Mouse (Mus musculus) retina, postnatal 7 days (tissue): ENCODE results near the gene Lrrc4c.

Source experiments
- DNase-seq: peaks from one replicate; pipeline ENCODE4 v3.0.0-alpha.2; 2012; ENCODE audit warnings: low read depth, low spot score

The Lrrc4c gene

DNA sequence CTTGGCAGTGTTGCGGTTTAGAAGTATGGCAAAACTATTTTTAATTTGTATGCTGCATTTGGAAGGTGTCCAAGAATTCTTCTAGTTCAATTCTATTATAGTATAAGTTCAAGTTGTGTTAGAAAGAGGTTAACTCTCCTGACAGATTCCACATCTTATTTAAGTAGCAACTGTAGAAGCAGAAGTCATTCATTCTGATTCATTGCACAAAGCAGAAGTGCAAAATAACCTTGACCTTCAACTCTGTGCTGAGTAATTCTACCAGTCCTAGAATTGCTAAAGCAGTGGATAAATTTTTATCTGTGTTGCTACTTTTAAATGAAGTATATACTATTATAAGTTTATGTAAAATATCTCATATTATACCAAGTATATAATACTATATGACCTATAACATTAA, 916.1 kb downstream of the Lrrc4c start:
- DNase-seq, result no peak

DNA sequence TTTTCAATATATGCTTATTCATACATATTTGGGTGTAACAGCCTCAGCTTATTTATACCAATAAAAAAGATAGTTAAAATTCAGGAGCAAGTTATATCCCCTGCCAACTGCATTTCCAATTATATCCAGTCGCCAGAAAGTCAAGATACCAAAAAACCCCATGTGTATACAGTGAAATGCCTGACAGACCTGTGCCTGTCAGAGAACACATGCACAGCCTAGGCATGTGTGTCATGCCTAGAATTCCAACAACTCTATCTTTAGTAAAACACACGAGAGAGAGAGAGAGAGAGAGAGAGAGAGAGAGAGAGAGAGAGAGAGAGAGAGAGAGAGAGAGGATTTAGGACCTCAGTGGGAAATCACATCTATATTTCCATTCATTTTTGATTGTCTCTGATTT, 956.7 kb downstream of the Lrrc4c start:
- DNase-seq, result no peak

DNA sequence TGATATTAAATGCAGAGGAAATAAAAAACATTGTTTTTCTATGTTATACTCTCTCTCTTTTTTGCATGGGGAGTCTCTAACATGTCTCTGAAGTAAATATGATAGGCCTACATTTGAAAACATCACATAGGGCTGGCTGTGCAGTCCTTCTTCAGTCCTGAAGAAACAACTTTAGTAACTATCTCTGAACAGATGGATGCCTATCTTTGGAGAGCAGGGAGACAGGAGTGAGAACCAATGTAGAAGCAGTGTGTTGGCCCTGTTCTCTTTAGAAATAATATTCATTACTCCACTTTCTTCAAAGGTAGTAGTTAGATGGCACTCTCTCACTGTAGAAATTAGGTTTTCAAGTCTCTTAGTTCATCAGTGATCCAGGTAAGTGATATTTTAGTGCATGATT, 967.0 kb downstream of the Lrrc4c start:
- no peak for DNase-seq

GRCm38 (mm10) chr2:97294216-97294615, 976.2 kb downstream of the Lrrc4c start:
- no peak for DNase-seq

- DNase-seq, result peak; percentile 28
Measured at GRCm38 (mm10) chr2:97299704-97300103, 981.7 kb downstream of the Lrrc4c start.

- no peak for DNase-seq
Measured at GRCm38 (mm10) chr2:97318008-97318407, 1000.0 kb downstream of the Lrrc4c start.

DNA sequence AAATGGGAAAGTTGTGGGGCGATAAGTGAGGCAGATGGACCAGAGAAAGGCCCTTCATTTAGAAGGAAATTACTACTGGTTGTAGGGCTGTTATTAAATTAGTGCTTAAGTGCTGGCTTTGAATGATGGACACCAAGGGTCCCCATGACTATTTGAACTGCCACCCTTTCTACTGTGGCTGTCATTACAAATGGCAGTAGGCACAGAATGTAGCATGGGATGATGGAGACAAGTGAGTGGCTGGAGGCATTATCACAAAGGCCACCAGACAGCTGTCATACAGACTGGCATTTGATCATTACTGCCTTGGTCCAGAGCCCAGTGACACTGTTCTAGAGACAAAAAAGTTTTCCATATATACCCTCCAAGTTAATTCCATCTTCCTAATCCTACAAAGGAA, 1000.6 kb downstream of the Lrrc4c start:
- no peak for DNase-seq

DNA sequence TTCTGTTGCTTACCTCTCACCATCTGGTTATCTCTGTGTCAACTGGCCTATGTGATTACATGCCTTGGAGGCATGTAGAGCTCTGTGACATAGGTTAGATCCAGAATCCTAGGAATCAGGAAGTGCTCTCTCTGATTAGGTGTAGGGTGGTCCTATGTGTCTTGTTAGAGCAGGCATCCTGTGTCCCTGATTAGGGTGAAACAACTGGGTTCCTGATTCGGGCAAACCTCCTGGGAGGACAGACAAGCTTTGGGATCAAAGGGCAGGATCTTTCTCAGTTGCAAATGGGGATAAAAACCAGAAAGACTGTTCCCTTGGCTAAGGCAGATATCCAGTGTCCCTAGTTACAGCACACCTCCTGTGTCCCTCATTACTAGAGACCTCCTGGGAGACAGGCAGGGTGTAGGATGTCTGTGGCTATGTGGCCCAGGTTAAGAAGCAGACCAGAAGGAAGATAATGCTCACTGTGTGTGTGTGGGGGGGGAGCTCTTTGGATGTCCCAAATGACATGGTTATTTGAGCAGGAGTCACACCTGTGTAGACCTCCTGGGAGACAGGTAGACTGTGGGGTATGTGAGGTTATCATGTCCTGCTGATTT, 1014.2 kb downstream of the Lrrc4c start:
- no peak for DNase-seq

DNA sequence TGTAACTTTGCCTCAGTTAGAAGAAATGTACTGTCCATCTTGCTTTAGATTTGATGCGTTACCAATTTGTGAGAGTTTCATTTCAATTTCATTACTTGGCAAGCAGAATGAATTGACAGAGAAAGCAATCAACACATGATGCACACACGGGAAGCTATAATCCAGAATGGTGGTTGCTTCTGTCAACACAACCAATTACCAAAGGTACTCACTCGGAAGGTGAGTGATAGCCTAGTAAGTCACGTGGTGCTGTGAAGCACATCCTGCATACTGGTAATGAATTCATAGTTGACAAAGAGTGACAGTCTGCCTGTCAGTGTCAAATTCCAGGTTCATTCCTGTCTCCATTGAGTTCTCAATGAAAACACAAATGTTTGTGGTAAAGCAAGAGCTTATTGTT, 1021.7 kb downstream of the Lrrc4c start:
- DNase-seq, result no peak

DNA sequence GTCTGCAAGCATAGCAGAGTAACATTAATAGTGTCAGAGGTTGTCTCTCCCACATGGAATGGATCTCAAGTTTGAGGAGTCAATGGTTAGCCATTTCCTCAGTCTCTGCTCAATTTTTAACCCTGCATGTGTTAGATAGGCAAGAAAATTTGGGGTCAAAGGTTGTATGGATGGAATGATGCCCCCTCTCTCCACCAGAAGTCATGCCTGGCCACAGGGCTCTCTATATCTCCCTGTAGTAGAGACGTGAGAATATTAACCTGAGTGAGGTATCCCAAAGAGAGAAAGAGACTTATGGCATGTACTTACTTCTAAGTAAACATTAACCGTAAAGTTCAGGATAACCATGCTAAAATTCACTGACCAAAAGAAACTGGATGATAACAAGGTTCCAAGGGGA, 1043.3 kb downstream of the Lrrc4c start:
- no peak for DNase-seq

- no peak for DNase-seq
Measured at GRCm38 (mm10) chr2:97369978-97370377, 1052.0 kb downstream of the Lrrc4c start.

DNA sequence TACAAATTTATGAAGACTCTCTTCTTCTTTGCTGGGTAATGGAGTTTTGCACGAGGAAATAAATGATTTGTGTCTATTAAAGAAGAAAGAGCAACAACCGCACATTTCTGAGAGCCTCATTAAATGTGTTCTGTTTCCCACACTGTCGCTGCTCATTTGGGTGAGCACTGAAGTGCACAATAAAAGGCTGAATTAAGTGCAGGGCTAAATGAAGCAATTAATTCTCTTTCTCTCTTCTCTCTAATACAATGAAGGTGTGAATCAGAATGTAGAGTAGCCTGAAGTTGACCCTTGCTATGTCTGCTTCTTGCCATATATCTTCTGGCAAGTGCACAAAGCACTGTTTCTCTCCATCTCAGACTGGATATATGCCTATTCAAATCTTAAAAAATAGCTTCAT, 1073.5 kb downstream of the Lrrc4c start:
- no peak for DNase-seq

GRCm38 (mm10) chr2:97391876-97392275, 1073.9 kb downstream of the Lrrc4c start:
- DNase-seq, result no peak

- no peak for DNase-seq
Measured at GRCm38 (mm10) chr2:97413066-97413465, 1095.1 kb downstream of the Lrrc4c start.

DNA sequence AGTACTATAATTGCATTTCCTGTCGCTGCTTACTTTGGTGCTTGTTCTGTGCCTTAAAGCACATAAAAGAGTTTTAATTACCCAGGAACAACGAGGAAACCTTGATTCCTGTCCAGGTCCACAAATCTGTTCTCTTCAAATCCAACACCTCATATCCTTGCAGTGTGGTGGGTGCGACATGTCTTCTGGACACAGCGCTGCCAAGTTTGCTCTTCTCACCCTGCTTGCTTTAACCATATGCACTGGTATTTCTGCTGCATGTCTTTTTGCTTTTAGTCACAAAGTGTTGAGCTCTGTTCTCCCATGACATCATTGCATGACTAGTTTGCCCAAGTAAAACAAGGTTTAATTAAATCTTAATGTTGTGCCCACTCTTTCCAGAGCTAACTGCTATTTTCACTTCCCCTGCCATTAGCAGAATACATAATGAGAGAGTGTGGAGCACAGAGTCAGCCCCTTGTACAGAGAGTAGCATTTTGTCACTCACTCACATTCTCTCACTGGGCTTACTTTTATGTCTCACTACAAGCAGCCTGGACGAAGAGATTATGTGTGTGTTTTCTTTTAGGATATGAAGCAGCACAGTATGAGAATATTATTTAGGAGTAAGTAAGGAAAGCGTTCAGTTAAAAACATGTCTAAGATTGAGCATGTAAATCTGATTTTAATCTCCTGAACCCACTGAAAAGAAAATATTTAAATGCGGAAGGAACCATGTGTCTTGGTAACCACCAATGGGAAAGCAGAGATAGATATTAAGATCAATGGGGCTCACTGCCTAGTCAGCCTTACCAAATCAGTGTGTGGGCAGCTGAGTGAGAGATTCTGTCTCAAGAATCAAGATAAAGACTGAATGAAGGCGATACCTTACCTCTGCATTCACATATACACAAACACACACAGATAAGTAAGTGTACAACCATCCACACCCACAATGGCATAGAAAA, 1096.7 kb downstream of the Lrrc4c start:
- no peak for DNase-seq

DNA sequence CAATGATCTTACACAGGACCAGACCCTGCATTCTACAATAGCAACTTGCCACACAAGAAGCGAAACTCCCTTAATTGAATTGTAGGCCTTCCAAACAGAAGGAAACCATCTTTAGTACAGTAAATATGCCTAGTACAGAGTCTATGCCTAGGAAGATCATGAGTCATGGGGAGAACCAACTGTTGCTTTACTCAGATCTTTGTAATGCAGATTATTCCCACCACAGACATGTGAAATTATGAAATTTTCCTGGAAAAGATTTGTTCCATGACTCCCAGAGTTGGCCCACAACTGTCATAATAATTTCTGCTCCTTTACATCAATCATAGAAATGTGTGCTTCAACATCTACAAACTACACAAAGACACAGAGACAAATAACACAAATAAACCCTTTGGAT, 1116.2 kb downstream of the Lrrc4c start:
- no peak for DNase-seq

GRCm38 (mm10) chr2:97435616-97436015, 1117.6 kb downstream of the Lrrc4c start:
- DNase-seq, result no peak

DNA sequence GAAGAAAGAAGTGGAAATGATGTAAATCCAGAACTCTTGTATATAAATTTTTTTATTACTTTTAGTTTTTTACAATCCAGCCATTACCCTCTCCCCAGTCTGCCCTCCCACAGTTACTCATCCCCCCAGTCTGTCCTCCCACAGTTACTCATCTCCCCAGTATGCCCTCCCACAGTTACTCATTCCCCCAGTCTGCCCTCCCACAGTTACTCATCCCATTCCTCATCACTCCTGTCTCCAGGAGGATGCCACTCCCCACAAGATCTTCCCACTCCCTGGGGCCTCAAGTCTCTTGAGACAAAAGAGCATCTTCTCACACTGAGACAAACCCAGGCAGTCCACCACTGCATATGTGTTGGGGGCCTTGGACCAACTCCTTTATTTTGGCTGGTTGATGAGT, 1119.8 kb downstream of the Lrrc4c start:
- no peak for DNase-seq

DNA sequence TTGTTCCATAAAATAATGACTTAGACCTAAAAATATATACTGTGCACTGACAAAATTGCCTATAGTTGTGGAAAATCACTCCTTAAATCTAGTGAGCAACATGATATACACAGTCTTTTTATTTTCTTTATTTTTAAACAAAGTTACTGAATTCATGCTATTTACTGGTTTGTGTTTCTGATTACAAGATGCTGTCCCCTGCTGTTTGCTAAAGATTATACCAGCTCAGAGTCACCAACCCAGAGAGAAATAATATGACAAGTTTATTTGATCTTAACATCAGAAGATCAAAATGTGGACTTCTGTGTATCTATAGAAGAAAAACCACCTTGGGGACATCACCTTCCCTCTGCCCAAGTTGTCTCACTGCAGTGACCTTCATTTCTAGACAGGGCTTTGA, 1145.6 kb downstream of the Lrrc4c start:
- DNase-seq, result no peak

GRCm38 (mm10) chr2:97466243-97466793, 1148.3 kb downstream of the Lrrc4c start:
- peak; percentile 78 for DNase-seq

DNA sequence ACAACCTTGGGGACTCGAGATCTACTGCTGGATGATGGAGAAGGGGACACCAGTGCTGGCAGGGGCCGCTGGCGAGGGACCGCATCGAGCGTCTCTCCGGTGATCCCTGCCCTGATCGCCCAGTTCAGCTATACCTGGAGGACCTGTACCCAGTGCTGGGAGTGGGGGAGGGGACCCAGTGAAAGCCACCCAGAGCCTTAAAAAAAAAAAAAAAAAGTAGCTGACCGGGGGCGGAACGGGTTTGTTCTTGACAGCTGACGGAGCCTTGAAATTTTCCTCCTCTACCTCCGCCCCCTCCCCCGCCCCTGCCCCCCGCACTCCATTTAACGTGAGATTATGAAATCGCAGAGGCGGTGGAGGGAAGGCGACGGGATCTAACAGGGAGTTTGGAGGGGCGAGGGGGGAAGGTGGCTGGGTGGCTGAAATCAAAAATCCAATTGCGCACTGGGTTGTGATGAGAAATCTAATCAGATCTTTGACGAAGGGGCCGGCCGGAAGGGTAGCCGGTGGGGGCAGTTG, 1149.1 kb downstream of the Lrrc4c start:
- peak; percentile 23 for DNase-seq

DNA sequence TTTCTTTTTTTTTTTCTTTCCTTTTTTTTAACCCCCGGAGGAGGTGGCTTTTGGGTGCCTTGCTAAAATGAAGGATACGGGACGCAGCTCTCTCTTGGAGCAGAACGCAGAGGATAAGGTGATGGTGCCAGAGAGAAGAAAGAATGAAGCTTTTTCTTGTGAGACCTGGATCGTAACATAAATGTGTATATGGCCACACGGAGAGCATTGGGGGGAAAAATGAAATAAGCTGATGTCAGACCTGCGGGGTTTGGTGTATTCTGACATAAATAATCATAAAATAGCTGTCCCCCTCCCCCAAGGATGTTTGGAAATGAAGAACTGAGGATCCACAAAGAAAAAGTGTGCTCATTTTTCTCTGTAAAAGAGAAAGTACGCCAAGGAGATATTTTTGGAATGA, 1149.7 kb downstream of the Lrrc4c start:
- no peak for DNase-seq

- no peak for DNase-seq
Measured at GRCm38 (mm10) chr2:97468372-97468771, 1150.4 kb downstream of the Lrrc4c start.
